Mouse (Mus musculus) liver, adult 2 months (tissue): ENCODE results near the gene Nelfcd.

Source experiments
- CTCF ChIP-seq: fragments of 200-500 bp; IDR thresholded peaks from 2 replicates; pipeline ENCODE4 v1.5.1; 2011; ENCODE audit warnings: low read depth, low read length, control low read depth
- POLR2A ChIP-seq: fragments of 200-500 bp; IDR thresholded peaks from 2 replicates; pipeline ENCODE4 v1.6.1; 2011; ENCODE audit warnings: low read length, control low read depth; ENCODE audit not compliant: insufficient read depth; ENCODE audit errors: extremely low read depth

DNA sequence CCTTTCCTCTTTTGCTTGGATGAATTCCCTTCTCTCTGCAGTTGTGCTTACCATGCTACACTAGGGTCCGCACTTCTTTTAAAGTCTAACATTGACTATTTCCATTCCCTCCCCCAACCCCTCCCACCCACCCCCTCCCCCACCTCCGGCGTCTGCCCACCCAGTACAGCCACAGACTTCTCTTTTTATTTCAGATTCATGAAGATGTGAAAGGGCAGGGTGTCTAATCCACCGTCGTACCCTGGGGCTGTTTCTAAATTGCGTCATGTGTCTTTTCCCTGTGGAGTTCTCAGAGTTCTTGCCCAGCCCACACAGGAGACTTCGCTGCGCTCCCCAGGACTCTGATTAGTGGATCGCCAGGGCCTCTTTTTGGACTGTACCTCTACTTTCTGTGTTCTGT, 23.1 kb upstream of the Nelfcd start:
- TF ChIP-seq CTCF (no peak), POLR2A (no peak)
